Mouse (Mus musculus): ENCODE data around the gene Aqp6. TPM values are rescaled to one million over a fixed set of nuclear protein-coding genes. Genes with fewer than 3 reads are reported as not detected.
A peak's percentile ranks its signal among the peaks of the same experiment; 100 is the strongest.

Aqp6 gene
- polyA plus RNA-seq, 1 experiment, result not detected

DNA sequence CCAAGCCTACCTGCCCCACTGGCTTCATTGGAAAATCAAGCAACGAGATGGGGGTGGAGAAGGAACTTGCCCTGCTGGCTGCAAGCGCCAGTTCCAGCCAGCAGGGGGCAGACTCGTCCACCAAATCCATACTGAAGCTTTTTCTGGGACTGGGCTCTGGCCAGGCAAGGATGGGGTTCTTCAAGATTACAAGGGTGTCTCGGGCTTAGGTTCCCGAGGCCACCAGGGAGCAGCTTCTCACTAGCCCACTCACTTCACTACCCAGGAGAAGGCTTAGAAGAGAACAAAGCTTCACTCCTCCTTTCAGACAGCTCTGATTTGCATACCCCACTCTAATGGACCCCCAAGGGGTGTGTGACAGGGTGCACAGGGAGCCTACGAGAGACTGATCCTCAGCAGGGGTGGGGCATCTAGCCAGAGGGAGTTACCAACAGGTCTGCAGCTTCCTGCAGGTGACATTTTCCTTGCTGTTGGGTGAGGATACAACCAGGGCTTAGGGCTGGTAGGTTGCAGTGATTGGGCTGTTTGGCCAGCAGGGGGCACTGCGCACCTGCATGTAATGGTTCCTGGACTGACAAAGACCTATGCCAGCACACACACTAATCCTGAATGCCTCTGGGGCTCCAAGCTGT is 5.0 kb upstream of the Aqp6 start:
- no peak overlapping the region for H3K27ac ChIP-seq (ENCODE audit: insufficient read depth, low read length)
- peak; percentile 97 for TF ChIP-seq CTCF (IDR thresholded peaks at IDR 0.05; ENCODE audit: borderline replicate concordance, insufficient read depth, low read length)
- no peak for TF ChIP-seq POLR2A (IDR thresholded peaks at IDR 0.05; ENCODE audit: low read depth, low read length)
- peaks cover 6% of the 10 kb centered on the region; the same call in 1 of the 2 replicates for H3K4me1 ChIP-seq (ENCODE audit: control insufficient read depth, insufficient read depth, low read length)
- no peak overlapping the region for H3K4me3 ChIP-seq (ENCODE audit: insufficient read depth, low read length)

DNA sequence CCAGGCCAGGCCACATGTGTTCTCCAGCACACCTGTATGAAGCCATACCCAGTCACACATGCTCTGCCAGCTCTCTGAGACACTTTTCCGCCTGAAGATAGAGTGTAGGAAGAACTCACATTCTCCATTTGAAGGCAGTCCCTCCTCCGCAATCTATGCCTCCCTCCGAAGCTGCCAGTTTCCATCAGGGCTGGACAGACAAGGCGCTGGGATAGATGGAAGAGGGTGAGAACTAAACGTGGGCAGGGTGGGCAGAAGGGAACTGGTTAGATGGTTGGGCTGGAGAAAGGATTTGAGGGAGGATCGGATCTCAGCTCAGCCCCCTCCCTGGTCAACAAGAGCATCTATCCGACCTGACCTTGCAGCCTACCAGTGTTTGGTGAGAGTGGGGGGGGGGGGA is 4.4 kb upstream of the Aqp6 start:
- peaks cover 6% of the 10 kb centered on the region; the same call in 1 of the 2 replicates for H3K4me1 ChIP-seq (ENCODE audit: control insufficient read depth, insufficient read depth, low read length)
- TF ChIP-seq POLR2A (IDR thresholded peaks at IDR 0.05; ENCODE audit: low read depth, low read length), result no peak
- H3K4me3 ChIP-seq (ENCODE audit: insufficient read depth, low read length), result no peak overlapping the region
- H3K27ac ChIP-seq (ENCODE audit: insufficient read depth, low read length), result no peak overlapping the region

DNA sequence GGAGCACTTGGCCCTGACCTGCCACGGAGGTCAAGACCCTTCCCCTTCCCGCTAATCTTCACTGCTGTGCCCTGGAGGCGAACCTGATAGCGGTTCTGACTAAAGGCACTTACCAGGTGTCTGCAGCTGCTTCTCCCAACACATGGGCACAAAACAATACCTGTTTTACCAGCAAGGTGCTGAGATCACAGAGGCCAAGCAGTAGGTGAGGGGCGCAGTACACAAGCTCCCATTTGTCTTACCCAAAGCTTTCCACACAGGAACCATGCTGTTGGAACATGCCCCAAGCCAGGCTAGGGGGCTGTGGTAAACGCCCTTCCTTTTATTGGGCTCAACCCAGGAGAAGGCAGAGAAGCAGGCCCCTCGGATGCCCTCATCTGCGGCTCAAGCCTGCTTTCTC is 3.6 kb upstream of the Aqp6 start:
- no peak for TF ChIP-seq POLR2A (IDR thresholded peaks at IDR 0.05; ENCODE audit: low read depth, low read length)
- no peak for TF ChIP-seq CTCF (IDR thresholded peaks at IDR 0.05; ENCODE audit: borderline replicate concordance, insufficient read depth, low read length)
- Histone ChIP-seq H3K4me1 (ENCODE audit: control insufficient read depth, insufficient read depth, low read length) (peaks cover 6% of the 10 kb centered on the region; the same call in 1 of the 2 replicates), H3K4me3 (ENCODE audit: insufficient read depth, low read length) (no peak overlapping the region), H3K27ac (ENCODE audit: insufficient read depth, low read length) (no peak overlapping the region)

DNA sequence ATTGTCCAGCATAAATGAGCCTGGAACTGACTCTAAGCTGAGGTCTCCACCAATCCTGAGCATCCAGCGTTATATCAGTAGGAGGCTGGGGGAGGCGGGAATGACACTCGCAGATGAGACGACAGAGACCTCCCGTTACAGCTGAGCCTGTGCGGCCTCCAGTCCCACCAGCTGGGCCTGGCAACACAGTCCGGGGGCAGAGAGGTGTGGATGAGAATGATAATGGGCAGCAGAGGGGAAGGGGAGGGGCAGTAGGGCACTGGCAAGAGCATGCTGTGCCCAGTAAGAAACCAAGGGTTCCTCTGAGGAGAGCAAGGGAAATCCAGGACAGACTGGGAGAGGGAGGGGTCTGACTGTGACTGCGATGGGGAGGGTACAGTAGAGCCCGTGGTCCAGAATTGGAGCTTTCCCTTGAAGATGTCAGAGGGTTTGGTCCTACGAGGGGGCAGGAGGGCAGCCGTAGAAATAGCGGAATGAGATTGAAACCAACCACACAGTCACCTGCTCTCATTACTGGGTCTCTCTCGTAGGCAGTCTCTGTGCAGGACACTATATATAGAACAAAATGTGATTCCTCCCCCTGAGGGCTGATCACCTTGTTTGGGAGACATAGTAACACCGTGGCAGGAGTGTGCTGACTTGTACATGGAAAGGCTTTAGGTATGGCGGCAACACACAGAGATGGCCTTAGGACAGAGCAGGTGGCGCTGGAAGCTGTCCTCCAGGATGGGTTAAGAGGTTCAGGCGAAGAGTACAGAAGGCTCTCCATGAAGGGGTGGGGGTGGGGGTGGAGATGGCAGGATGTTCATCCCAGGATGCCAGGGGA is 1.7 kb upstream of the Aqp6 start:
- TF ChIP-seq CTCF (IDR thresholded peaks at IDR 0.05; ENCODE audit: borderline replicate concordance, insufficient read depth, low read length) (no peak), POLR2A (IDR thresholded peaks at IDR 0.05; ENCODE audit: low read depth, low read length) (no peak)

DNA sequence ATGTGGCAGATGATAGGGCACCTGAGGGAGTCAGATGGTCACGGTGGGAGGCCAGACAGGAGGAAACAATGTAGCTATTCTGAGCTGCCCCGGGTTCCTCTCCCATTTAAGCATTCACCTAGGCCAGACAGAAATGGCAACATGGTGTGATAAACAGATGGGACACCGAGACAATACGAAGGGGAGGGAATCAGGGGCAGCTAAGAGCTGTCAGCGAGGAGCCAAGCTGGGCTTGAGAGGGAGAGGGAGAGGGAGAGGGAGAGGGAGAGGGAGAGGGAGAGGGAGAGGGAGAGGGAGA is 572 bp downstream of the Aqp6 start:
- Histone ChIP-seq H3K27ac (ENCODE audit: insufficient read depth, low read length) (no peak overlapping the region), H3K4me1 (ENCODE audit: control insufficient read depth, insufficient read depth, low read length) (no peaks in the 10 kb centered on the region), H3K4me3 (ENCODE audit: insufficient read depth, low read length) (no peak overlapping the region)
- TF ChIP-seq POLR2A (IDR thresholded peaks at IDR 0.05; ENCODE audit: low read depth, low read length) (no peak), CTCF (IDR thresholded peaks at IDR 0.05; ENCODE audit: borderline replicate concordance, insufficient read depth, low read length) (no peak)

More for the DNA sequence above, 1.7 kb upstream of the Aqp6 start:
- peaks cover 6% of the 10 kb centered on the region; the same call in 1 of the 2 replicates for H3K4me1 ChIP-seq (ENCODE audit: control insufficient read depth, insufficient read depth, low read length)
- no peak overlapping the region for H3K27ac ChIP-seq (ENCODE audit: insufficient read depth, low read length)
- no peak overlapping the region for H3K4me3 ChIP-seq (ENCODE audit: insufficient read depth, low read length)

DNA sequence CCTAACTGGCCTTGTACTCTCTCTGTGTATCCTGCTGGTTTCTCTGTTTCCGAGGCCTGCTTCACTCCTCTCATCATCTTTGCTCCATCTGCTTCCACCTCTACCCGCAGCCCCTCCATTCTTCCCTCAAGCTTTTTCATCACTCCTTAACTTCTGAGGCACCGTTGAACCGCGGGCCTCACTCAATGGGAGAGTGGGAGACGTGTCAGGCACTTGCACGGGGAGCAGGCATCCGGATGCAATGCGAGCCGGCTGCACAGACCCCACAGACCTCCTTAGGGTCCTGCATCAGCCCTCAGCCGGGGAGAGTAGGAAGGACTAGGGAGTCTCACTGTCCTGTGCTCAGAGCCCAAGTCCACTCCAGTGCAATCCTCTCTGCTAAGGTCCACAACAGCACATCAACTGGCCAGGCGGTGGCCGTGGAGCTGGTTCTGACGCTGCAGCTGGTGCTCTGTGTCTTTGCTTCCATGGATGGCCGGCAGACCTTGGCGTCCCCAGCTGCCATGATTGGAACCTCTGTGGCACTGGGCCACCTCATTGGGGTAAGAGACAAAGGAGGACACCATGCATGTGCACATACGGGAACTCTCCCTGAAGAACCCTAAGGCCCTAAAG is 1.1 kb downstream of the Aqp6 start:
- no peak for TF ChIP-seq POLR2A (IDR thresholded peaks at IDR 0.05; ENCODE audit: low read depth, low read length)
- TF ChIP-seq CTCF (IDR thresholded peaks at IDR 0.05; ENCODE audit: borderline replicate concordance, insufficient read depth, low read length), result no peak
- Histone ChIP-seq H3K4me1 (ENCODE audit: control insufficient read depth, insufficient read depth, low read length) (no peaks in the 10 kb centered on the region), H3K27ac (ENCODE audit: insufficient read depth, low read length) (no peak overlapping the region), H3K4me3 (ENCODE audit: insufficient read depth, low read length) (no peak overlapping the region)

DNA sequence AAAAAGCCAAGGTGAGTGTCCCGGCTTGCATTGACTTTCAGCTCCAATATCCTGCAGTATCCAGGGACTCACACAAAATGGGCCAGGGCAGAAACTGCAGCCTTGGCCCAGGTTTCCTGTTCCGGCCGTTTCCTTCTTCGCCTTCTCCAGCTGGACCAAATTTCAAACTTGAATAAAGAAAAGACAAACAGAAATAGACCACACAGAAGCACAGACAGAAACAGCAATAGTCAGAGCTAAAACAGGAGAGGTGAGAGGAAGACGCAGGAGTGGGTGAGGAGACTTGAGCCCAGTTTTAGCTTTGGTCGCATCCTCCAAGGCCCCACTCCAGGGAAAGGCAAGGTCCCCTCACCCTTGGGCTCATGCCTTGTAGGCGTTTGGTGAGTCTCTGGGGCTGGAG is 2.0 kb downstream of the Aqp6 start:
- Histone ChIP-seq H3K4me3 (ENCODE audit: insufficient read depth, low read length) (no peak overlapping the region), H3K4me1 (ENCODE audit: control insufficient read depth, insufficient read depth, low read length) (no peaks in the 10 kb centered on the region), H3K27ac (ENCODE audit: insufficient read depth, low read length) (no peak overlapping the region)
- TF ChIP-seq POLR2A (IDR thresholded peaks at IDR 0.05; ENCODE audit: low read depth, low read length) (no peak), CTCF (IDR thresholded peaks at IDR 0.05; ENCODE audit: borderline replicate concordance, insufficient read depth, low read length) (no peak)

DNA sequence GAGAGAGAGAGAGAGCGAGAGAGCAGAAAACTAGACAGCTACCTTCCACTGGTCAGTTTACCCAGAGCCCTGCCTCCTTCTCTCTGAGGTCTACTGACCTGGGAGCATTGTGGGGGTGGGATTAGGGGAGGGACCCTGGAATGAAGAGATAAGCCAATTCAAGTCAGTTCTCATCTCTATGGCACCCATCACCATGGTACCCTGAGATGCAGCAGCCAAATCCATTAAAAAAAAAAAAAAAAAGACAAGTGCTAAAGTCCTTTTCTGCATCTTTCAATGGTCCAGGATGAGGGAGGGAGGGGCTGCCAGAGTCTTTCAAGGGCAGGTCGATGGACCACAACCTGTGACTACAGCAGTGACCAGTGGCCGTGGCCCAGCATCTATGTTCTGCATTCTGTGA is 4.4 kb downstream of the Aqp6 start:
- Histone ChIP-seq H3K4me3 (ENCODE audit: insufficient read depth, low read length) (no peak overlapping the region), H3K4me1 (ENCODE audit: control insufficient read depth, insufficient read depth, low read length) (no peaks in the 10 kb centered on the region), H3K27ac (ENCODE audit: insufficient read depth, low read length) (no peak overlapping the region)
- TF ChIP-seq CTCF (IDR thresholded peaks at IDR 0.05; ENCODE audit: borderline replicate concordance, insufficient read depth, low read length) (no peak), POLR2A (IDR thresholded peaks at IDR 0.05; ENCODE audit: low read depth, low read length) (no peak)

DNA sequence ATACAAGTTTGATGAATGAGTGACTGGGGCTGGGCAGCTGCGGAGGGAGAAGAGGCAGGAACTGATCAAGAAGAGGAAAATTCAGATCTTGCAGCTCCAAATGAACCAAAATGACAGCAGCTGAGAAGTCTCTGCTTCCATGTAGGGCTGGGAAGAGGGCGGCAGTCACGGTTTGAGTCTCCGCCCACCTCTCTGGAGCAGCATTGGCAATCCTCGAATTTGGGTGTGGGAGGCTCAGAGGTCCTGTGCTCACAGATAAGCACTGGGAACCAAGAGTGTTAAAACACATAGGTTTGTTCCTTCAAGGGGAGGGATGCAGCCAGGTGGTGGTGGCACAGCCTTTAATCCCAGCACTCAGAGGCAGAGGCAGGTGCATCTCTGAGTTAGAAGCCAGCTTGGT is 5.3 kb downstream of the Aqp6 start:
- Histone ChIP-seq H3K27ac (ENCODE audit: insufficient read depth, low read length) (no peak overlapping the region), H3K4me3 (ENCODE audit: insufficient read depth, low read length) (no peak overlapping the region), H3K4me1 (ENCODE audit: control insufficient read depth, insufficient read depth, low read length) (no peaks in the 10 kb centered on the region)
- no peak for TF ChIP-seq CTCF (IDR thresholded peaks at IDR 0.05; ENCODE audit: borderline replicate concordance, insufficient read depth, low read length)
- TF ChIP-seq POLR2A (IDR thresholded peaks at IDR 0.05; ENCODE audit: low read depth, low read length), result no peak
